8 mouse cellular contexts compared by ENCODE assay signal in genomic region chr7:140153383-140153782, GRCm38 (mm10). TPM values are rescaled to one million over a fixed set of nuclear protein-coding genes. Genes with fewer than 3 reads are reported as not detected.
DNase-seq lines count a peak whose midpoint lies in the region; ATAC-seq lines count a peak whose summit lies in the region.

No protein-coding gene starts in this region.

- H3K9me3 ChIP-seq in forebrain, embryonic 12.5 days, result no peaks in the 10 kb centered on the region
- H3K9me3 ChIP-seq in hindbrain, embryonic 15.5 days, result no peaks in the 10 kb centered on the region
- no peaks in the 10 kb centered on the region for H3K9me3 ChIP-seq in midbrain, embryonic 11.5 days (ENCODE audit: control insufficient read depth, low read length)

- H3K4me1 ChIP-seq in forebrain, embryonic 12.5 days, result peaks cover 20% of the 10 kb centered on the region
- peaks cover 25% of the 10 kb centered on the region for H3K4me1 ChIP-seq in hindbrain, embryonic 15.5 days (replicated peaks)
- peaks cover 11% of the 10 kb centered on the region for H3K4me1 ChIP-seq in midbrain, embryonic 11.5 days (ENCODE audit: control insufficient read depth, insufficient read depth, low read length)

- H3K36me3 ChIP-seq in forebrain, embryonic 12.5 days (replicated peaks), result 0 out of 2 replicates have a peak, but pooled peaks cover 4% of the 10 kb centered on the region
- no peaks in the 10 kb centered on the region for H3K36me3 ChIP-seq in hindbrain, embryonic 15.5 days
- H3K36me3 ChIP-seq in midbrain, embryonic 11.5 days (ENCODE audit: control insufficient read depth, insufficient read depth, low read length), result no peaks in the 10 kb centered on the region

- H3K27ac ChIP-seq in forebrain, embryonic 12.5 days, result no peak overlapping the region
- H3K27ac ChIP-seq in hindbrain, embryonic 15.5 days (replicated peaks), result peak overlapping the region; percentile 85
- H3K27ac ChIP-seq in midbrain, embryonic 11.5 days (ENCODE audit: low read depth, low read length), result no peak overlapping the region

- peaks cover 47% of the 10 kb centered on the region for H3K27me3 ChIP-seq in forebrain, embryonic 12.5 days
- H3K27me3 ChIP-seq in hindbrain, embryonic 15.5 days, result no peaks in the 10 kb centered on the region
- peaks cover 11% of the 10 kb centered on the region for H3K27me3 ChIP-seq in midbrain, embryonic 11.5 days (ENCODE audit: control insufficient read depth, insufficient read depth, low read length)

- DNase-seq in left cerebral cortex, adult 18-20 months (ENCODE audit: low spot score in 2 of 2), result peak; percentile 59 to 72
- no peak for DNase-seq in left cerebral cortex, adult 11 months (ENCODE audit: low spot score)
- DNase-seq in cerebellum, adult 11-12 months, result peak; percentile 70
- DNase-seq in midbrain, embryonic 11.5 days (ENCODE audit: low spot score, missing footprints), result peak; percentile 90
- no peak for DNase-seq in urinary bladder, adult 18-20 months (ENCODE audit: low spot score in 2 of 2)
- DNase-seq in c-Kit-positive CD71-positive TER-119-positive erythroid progenitor cells, embryonic 14.5 days (ENCODE audit: low spot score), result no peak

- H3K4me2 ChIP-seq in forebrain, embryonic 12.5 days, result peak overlapping the region; percentile 55
- H3K4me2 ChIP-seq in hindbrain, embryonic 15.5 days, result peak overlapping the region; percentile 87
- H3K4me2 ChIP-seq in midbrain, embryonic 11.5 days, result peak overlapping the region; percentile 44

- ATAC-seq in forebrain, embryonic 12.5 days (ENCODE audit: low FRiP score), result peak; percentile 9; the same call in 1 of the 2 replicates
- ATAC-seq in hindbrain, embryonic 15.5 days (ENCODE audit: low FRiP score, low read depth), result peak; percentile 31
- ATAC-seq in midbrain, embryonic 11.5 days (ENCODE audit: low FRiP score), result peak; percentile 49; the same call in 1 of the 2 replicates

- H3K4me3 ChIP-seq in forebrain, embryonic 12.5 days (replicated peaks), result peak overlapping the region; percentile 25; the same call in 1 of the 2 replicates
- H3K4me3 ChIP-seq in hindbrain, embryonic 15.5 days, result peak overlapping the region; percentile 49
- H3K4me3 ChIP-seq in midbrain, embryonic 11.5 days (ENCODE audit: low read depth, low read length), result peak overlapping the region; percentile 11; the same call in 1 of the 2 replicates

- peak overlapping the region; percentile 26; the same call in 1 of the 2 replicates for H3K9ac ChIP-seq in forebrain, embryonic 12.5 days
- peak overlapping the region; percentile 54 for H3K9ac ChIP-seq in hindbrain, embryonic 15.5 days
- peak overlapping the region; percentile 38; the same call in 1 of the 2 replicates for H3K9ac ChIP-seq in midbrain, embryonic 11.5 days (ENCODE audit: low read length)

- WGBS in forebrain, embryonic 12.5 days, result 8% methylated on average over 28 of the region's 28 CpGs
- WGBS in hindbrain, embryonic 15.5 days, result 4% methylated on average over 28 of the region's 28 CpGs
- 6% methylated on average over 28 of the region's 28 CpGs for WGBS in midbrain, embryonic 11.5 days

RNA-seq across cellular contexts. Expression of gene Sprn, which starts 1.3 kb away (rescaled TPM):
- 100 to 1,000 TPM; 119 to 120 TPM for total RNA-seq in left cerebral cortex, adult 18-20 months (2021)
- polyA plus RNA-seq in forebrain, embryonic 12.5 days (2016; fragmentation: Nextera tagmentation; extraction: Ambion mirVana), result 1.8 and 1.9 TPM in 2 replicates
- 24.9 and 28.2 TPM in 2 replicates for polyA plus RNA-seq in hindbrain, embryonic 15.5 days (2015; fragmentation: Nextera tagmentation; extraction: Ambion mirVana)
- polyA plus RNA-seq in midbrain, embryonic 11.5 days (2014; fragmentation: Nextera tagmentation; extraction: Ambion mirVana), result 0.59 and 0.89 TPM in 2 replicates

RNA-seq across cellular contexts. Expression of gene Olfr522, which starts 11.2 kb away (rescaled TPM):
- total RNA-seq in left cerebral cortex, adult 18-20 months (2021), result not detected
- not detected in 2 replicates for polyA plus RNA-seq in forebrain, embryonic 12.5 days (2016; fragmentation: Nextera tagmentation; extraction: Ambion mirVana)
- polyA plus RNA-seq in hindbrain, embryonic 15.5 days (2015; fragmentation: Nextera tagmentation; extraction: Ambion mirVana), result not detected in 2 replicates
- not detected in 2 replicates for polyA plus RNA-seq in midbrain, embryonic 11.5 days (2014; fragmentation: Nextera tagmentation; extraction: Ambion mirVana)

RNA-seq across cellular contexts. Expression of gene Mtg1, which starts 16.0 kb away (rescaled TPM):
- 10 to 100 TPM; 20.3 to 27.5 TPM for total RNA-seq in left cerebral cortex, adult 18-20 months (2021)
- polyA plus RNA-seq in forebrain, embryonic 12.5 days (2016; fragmentation: Nextera tagmentation; extraction: Ambion mirVana), result 28.2 and 28.9 TPM in 2 replicates
- 27.4 and 31.1 TPM in 2 replicates for polyA plus RNA-seq in hindbrain, embryonic 15.5 days (2015; fragmentation: Nextera tagmentation; extraction: Ambion mirVana)
- 21.4 and 31.2 TPM in 2 replicates for polyA plus RNA-seq in midbrain, embryonic 11.5 days (2014; fragmentation: Nextera tagmentation; extraction: Ambion mirVana)

RNA-seq across cellular contexts. Expression of gene Olfr523, which starts 19.6 kb away (rescaled TPM):
- total RNA-seq in left cerebral cortex, adult 18-20 months (2021), result not detected
- 0.05 TPM in 1 of 2 replicates, not detected in the other for polyA plus RNA-seq in forebrain, embryonic 12.5 days (2016; fragmentation: Nextera tagmentation; extraction: Ambion mirVana)
- not detected in 2 replicates for polyA plus RNA-seq in hindbrain, embryonic 15.5 days (2015; fragmentation: Nextera tagmentation; extraction: Ambion mirVana)
- polyA plus RNA-seq in midbrain, embryonic 11.5 days (2014; fragmentation: Nextera tagmentation; extraction: Ambion mirVana), result not detected in 2 replicates

RNA-seq across cellular contexts. Expression of gene Echs1, which starts 37.1 kb away (rescaled TPM):
- total RNA-seq in left cerebral cortex, adult 18-20 months (2021), result 10 to 100 TPM; 54.7 to 55.9 TPM
- 136 and 137 TPM in 2 replicates for polyA plus RNA-seq in forebrain, embryonic 12.5 days (2016; fragmentation: Nextera tagmentation; extraction: Ambion mirVana)
- 115 and 120 TPM in 2 replicates for polyA plus RNA-seq in hindbrain, embryonic 15.5 days (2015; fragmentation: Nextera tagmentation; extraction: Ambion mirVana)
- 163 and 178 TPM in 2 replicates for polyA plus RNA-seq in midbrain, embryonic 11.5 days (2014; fragmentation: Nextera tagmentation; extraction: Ambion mirVana)

Comparison
In these comparisons a context has a peak if more than half of its experiments do, and no peak if none do; other contexts are left out.
1. DNase-seq: peak in left cerebral cortex, adult 18-20 months (2 of 2), cerebellum, adult 11-12 months (single experiment) and midbrain, embryonic 11.5 days (single experiment); none in left cerebral cortex, adult 11 months (single experiment), urinary bladder, adult 18-20 months (0 of 2) and c-Kit-positive CD71-positive TER-119-positive erythroid progenitor cells, embryonic 14.5 days (single experiment).
2. Peak in every context shown above with its lines, with median percentiles within 50 percentile points of each other: ATAC-seq, H3K4me2 ChIP-seq, H3K4me3 ChIP-seq and H3K9ac ChIP-seq.